Mouse (Mus musculus): ENCODE data around the gene Itga9.

DNA sequence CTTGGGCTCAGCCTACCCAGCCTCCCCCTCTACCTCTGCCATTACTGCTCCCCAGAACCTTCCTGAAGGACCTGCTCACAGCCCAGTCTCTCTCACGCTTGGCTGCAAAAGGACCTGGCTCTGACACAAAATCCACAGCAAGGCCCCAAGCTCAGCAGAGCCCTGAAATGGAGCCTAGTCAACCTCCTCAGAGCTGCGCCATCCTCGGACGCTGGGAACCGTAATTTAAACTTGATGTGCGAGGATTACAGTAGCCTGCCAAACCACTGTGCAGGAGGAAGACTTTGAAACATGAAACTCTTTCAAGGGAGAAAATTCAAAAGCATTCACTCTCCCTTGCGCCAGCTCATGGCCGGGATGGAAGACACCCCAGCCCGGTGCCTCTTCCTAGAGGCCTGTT, 285.1 kb downstream of the Itga9 start:
- TF ChIP-seq POLR2A (IDR thresholded peaks at IDR 0.05; ENCODE audit: extremely low read depth, insufficient read depth, low read length), result no peak
- TF ChIP-seq CTCF (IDR thresholded peaks at IDR 0.05; ENCODE audit: low read depth, low read length), result no peak

All from liver, adult 2 months (tissue).